Mouse (Mus musculus): ENCODE results near the gene Plekho1. TPM values are rescaled to one million over a fixed set of nuclear protein-coding genes. Genes with fewer than 3 reads are reported as not detected.
"Not testable (repeated sequence)": the region's sequence is repeated elsewhere in the genome, so short reads cannot be mapped to it uniquely, and the experiment has no call there.

The Plekho1 gene
- total RNA-seq, 2 experiments from 2014 or later = 56.2 to 67.9 TPM

- DNase-seq = no peak
These were observed 13.7 kb downstream of the Plekho1 start for GRCm38 (mm10) chr3:95982129-95982528.

- no peak for DNase-seq
These were observed 15.4 kb downstream of the Plekho1 start for GRCm38 (mm10) chr3:95980276-95980970.

DNA sequence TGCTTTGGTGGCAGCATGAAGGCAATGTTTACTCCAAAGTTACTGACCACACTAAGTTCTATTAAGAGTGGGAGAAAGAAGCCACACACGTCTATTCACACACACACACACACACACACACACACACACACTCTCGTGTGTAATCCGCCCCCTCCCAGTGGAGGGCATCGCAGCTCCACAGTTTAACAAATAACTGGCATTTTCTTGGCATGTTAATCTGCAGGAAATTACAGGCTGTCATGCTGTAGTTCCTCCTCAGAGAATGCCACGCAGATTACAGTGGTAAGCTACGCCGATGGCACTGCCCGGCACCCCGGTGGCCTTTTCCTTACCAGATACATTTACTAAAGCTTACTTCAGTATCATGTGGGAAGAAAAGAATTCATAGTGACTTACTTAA lies 17.5 kb downstream of the Plekho1 start:
- no peak for DNase-seq

GRCm38 (mm10) chr3:95977587-95977986 lies 18.2 kb downstream of the Plekho1 start:
- DNase-seq = not testable (repeated sequence)

DNA sequence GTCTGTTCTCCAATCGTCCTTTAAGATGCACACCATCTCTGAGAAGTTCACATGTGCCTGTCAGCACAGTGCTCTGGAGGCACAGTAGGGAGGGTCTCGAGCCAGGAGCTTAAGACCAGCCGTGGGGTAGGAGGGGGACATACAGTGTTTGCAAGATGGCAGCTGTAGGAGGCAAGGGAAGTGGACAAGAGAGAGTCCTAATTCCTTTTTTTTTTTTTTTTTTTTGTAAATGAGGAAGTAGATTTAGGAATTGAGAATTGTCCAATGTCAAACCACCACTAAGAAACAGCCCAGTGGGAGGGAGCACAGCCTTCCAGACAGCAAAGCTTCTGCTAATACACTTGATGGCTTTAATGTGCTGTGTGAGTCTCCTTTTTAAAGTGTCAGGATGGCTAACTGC lies 18.7 kb downstream of the Plekho1 start:
- no peak for DNase-seq

GRCm38 (mm10) chr3:95972873-95973634 lies 22.7 kb downstream of the Plekho1 start:
- no peak for DNase-seq

DNA sequence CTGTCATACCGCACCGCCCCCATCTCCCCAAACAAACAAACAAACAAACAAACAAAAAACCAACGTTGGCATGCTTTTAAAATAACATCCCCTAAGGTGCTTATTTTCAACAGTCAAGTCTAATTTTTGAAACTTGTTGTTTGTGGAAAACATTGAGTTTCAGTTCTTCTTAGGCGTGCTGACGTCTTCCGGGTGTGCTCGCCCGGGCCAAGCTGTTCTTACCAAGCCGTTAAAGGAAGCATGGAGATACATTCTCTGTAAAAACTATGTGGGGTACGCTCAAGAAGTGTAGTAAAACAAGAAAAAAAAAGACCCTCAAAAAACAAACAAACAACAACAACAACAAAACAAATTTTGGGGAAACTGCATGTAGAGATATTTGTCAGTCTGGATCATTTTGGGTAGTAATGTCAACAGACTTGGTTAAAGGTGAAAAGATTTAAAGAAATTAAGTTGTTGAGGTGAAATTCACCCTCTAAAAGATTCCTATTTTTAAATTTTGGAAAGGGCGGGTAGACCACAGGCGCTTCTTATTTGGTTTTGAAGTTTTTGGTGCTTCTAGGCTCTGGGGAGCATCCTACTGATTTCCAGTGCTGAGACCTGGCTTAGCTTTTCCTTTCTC lies 23.4 kb downstream of the Plekho1 start:
- no peak for DNase-seq

GRCm38 (mm10) chr3:95970661-95971060 lies 25.1 kb downstream of the Plekho1 start:
- DNase-seq = not testable (repeated sequence)

- no peak for DNase-seq
These were observed 26.5 kb downstream of the Plekho1 start for GRCm38 (mm10) chr3:95969277-95969676.

DNA sequence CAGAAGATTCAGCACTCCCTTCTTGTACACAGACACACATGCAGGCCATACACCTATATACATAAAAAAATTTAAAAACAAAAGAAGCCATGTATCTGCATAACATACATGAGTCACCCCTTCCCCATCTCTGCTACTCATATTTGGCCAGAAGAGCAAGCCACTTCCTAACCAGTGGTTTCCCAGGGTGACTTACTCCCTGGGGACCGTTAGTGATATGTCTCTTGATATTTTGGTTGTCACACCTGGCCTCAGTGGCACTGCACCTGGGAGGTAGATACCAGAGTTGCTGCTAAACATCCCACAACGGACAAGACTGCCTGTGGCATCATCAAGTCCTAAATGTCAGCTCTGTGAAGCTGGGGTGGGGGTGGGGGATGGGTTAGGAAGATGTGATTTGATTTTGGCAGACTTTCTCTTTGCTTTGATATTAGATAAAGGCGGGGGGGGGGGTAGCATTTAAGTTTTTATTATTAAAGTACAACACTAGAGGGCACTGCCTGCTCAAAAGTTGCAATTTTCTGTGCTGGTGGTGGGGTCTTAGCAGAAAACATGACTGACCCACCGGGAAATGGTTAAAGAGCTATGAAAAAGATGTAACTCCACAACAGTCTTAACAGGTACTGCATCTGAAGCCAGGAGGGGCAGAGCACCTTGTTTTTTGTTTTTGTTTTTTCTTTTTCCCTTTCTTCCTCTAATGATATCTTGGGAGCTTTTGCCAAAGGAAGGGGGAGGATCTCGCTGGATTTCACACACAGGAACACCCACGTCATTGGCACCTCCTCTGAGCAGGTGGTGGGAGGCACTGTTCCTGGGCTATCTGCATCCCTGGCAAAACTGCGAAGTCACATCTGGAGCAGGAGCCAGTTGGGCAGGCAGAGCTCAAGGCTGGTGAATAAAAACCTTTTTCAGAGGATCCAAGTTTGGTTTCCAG lies 30.0 kb downstream of the Plekho1 start:
- no peak for DNase-seq

DNA sequence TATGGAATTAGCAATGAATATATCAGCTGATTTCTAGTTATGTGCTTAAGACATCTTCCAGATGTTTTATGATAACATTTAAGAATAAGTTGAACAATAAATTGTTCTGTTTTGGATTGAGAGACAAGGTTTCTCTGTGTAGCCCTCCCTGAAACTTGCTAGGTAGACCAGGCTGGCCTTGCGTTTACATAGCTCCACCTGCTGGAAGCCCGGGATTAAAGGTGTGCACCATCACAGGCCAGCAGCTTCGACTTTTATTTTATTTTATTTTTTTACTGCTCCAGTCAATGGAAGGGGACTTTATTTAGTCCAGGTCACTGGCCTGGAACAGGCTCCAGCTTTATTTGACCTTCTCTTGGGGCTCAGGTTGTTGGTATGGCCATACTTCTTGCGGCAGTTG lies 32.1 kb downstream of the Plekho1 start:
- no peak for DNase-seq

GRCm38 (mm10) chr3:95963230-95963629 lies 32.6 kb downstream of the Plekho1 start:
- no peak for DNase-seq

GRCm38 (mm10) chr3:95962182-95962581 lies 33.6 kb downstream of the Plekho1 start:
- not testable (repeated sequence) for DNase-seq

DNA sequence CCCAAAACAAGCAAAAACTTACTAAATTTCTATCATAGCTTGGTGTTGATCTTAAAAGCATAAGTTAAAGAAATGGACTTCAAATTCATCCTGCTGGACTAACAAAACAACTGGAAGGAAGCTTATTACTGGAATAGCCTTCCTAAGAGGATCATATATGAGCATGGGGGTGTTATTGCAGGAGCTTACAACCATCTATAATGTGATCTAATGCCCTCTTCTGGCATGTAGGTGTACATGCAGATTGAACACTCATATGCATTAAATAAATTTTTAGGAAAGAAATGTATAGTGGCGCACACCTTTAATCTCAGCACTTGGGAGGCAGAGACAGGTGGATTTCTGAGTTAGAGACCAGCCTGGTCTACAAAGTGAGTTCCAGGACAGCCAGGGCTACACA lies 36.0 kb downstream of the Plekho1 start:
- DNase-seq = no peak

- DNase-seq = no peak
These were observed 36.7 kb downstream of the Plekho1 start for GRCm38 (mm10) chr3:95959082-95959481.

GRCm38 (mm10) chr3:95957359-95958148 lies 38.2 kb downstream of the Plekho1 start:
- peak; percentile 39 for DNase-seq

DNA sequence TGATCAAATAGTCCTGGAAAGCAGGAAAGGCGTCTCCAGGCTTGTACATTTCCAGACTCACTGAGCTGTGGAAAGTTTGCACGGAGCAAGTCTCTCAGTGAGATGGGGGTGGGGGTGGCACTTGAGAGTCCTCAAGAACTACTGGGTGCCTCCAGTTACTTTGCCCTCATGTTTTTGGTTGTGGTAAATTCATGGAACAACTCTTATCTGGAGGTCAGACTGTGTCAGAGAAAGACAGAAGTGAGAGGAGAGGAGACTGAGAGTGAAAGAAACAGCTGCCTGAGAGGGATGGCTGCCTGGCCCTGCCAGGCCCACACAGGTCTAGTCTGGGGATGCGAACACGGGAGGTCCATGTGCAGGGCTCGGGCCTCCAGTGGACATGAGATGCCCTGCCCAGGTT lies 40.5 kb downstream of the Plekho1 start:
- DNase-seq = no peak

DNA sequence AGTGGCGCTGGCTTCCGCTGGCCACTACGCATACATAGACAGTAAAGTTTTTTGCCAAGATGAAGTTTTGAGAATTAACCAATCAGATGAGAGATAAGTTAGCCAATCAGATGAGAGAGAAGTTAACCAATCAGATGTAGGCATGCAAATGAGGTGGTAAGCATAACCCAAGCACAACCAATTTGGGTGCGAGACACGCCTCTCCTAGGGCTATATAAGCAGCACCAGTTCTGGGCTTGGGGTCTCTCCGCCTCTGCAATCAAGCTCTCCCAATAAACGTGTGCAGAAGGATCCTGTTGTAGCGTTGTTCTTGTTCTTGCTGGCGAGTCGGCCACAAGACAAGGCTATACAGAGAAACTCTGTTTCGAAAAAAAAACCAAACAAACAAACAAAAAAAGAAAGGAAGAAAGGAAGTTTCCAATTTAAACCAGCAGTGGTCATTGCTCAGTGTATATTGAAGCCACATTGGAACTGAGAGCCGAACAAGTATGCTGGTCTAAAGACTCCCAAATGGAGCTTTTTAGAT lies 41.1 kb downstream of the Plekho1 start:
- not testable (repeated sequence) for DNase-seq

DNA sequence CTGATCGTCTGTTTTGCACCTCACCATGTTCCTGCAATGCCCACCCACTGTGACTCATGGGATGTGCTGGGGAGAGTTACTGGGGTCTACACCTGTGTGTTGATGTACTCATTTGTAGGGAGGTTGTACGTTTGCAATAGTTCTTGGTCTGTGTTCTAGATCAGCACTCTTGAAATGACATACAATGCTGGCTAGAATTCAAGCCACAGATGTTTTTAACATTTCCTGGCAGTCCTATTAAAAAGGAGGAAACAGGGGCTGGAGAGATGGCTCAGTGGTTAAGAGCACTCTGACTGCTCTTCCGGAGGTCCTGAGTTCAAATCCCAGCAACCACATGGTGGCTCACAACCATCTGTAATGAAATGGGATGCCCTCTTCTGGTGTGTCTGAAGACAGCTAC lies 42.3 kb downstream of the Plekho1 start:
- no peak for DNase-seq

DNA sequence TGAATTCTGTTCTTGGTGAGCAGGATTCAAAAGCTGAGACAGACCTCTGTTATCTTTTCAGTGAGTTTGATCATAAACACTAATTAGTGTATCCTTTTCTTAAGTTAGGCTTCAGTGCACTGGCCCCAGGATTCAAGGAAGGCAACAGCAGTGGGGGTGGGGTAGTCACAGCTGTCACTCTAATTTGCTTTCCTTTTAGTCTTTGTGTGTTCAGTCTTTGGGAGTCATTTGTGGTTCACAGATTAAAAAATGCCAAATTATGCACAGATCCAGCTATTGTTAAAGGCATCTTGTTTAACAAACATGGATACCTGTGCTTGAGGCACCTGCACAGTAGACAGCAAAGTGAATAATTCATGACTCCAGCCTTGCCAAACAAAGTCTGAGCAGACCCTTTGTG lies 42.8 kb downstream of the Plekho1 start:
- DNase-seq = no peak

- DNase-seq = not testable (repeated sequence)
These were observed 44.2 kb downstream of the Plekho1 start for GRCm38 (mm10) chr3:95951566-95951965.

Data from gastrocnemius, postnatal 10 days (tissue).